Mouse (Mus musculus) left cerebral cortex, postnatal 10 days (tissue): ENCODE data around the gene Ybx3. TPM values are rescaled to one million over a fixed set of nuclear protein-coding genes. Genes with fewer than 3 reads are reported as not detected.

ENCODE experiments used
- DNase-seq, 2 experiments: peaks; one replicate each; pipeline ENCODE4 v3.0.0; 2021 to 2022; ENCODE audit warnings: low spot score in 2 of 2, mixed read lengths in 1 of 2; ENCODE audit errors: extremely low spot score in 1 of 2
- intact Hi-C: fragments of 180-260 bp; cut with DNase I; formaldehyde crosslinking; loops from one replicate; pipeline ENCODE4 v1.15.1; 2025
- total RNA-seq, 2 experiments: library from RNA; stranded (reverse); gene quantifications; 2 replicates each; pipeline ENCODE4 v1.2.3; 2021

Ybx3 gene
- total RNA-seq, 2 experiments from 2014 or later = 96.4 to 106 TPM

DNA sequence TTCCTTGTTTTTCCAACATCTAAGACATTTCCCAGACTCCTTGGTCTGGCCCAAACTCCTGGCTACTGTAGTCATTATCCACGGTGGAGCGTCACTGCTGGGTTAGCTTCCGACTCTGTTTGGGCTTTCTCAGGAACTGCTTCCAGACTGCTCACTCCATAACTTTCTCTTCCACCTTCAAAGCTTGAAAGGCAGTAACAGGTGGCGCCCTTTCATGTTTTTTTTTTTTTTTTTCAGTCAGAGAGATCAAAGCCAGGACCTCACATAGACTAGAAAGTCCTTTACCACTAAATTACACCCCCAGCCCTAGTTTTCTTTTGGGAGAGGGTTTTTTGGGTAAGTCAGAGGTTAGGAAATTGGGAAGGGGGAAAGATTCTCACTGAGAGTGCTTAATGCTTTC, 33.4 kb downstream of the Ybx3 start:
- DNase-seq = no peak
- intact Hi-C loops = loop anchor here (5.0 to 10.0 kb wide), 2 partner anchors 1530 to 1773 kb away; no protein-coding TSS in a partner anchor

DNA sequence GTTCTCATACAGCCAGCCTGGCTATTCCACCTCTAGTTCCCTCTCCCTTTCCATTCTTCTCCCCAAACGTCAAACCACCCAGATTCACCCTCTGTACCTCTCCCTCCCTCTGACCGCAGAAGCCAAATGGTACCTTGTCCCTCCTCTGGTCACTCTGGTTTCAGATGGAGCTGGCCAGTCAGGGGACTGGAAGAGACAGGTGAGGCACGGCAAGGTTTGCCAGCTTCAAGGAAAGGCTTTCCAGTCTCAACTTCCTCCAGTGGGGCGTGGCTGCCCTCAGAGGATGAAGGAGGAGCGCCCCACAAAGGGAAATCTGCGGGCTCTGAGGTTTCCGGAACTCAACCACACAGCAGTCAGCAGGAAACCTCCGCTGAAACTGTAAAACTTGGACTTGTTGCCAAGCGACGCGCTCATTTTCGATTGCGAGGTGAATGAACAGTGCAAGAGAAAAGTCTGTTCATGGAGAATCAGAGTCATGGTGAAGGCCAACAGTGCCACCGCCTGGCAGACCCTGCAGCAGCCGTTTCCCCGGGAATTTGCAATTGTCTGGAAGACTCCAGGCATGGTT, 34.8 kb downstream of the Ybx3 start, which contains the start of gene Styk1:
Gene Styk1 (minus strand): TSS at position 246 of the 568 bp plus-strand sequence.
- intact Hi-C loops = loop anchor here (5.0 to 10.0 kb wide), 2 partner anchors 1529 to 1771 kb away; no protein-coding TSS in a partner anchor
- DNase-seq = peak; percentile 83 to 85

DNA sequence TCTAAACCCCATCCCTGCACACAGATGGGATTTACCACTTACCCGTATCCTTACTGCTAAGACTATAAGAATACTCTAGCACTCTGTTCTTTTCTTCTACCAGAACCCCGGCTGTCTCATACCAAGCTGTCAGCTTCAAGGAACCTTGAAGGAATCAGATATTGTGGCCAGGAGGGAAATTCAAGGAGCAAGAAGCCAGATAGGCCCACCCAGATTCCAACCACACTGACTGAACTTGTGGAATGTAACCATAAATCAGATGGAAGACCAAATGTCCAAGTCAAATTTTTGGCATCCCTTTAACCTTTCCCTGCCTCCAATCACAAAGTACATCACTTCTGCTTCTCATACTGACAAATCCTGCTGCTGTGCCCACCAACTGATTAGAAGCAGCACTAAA, 41.2 kb downstream of the Ybx3 start:
- intact Hi-C loops = no loop called here

DNA sequence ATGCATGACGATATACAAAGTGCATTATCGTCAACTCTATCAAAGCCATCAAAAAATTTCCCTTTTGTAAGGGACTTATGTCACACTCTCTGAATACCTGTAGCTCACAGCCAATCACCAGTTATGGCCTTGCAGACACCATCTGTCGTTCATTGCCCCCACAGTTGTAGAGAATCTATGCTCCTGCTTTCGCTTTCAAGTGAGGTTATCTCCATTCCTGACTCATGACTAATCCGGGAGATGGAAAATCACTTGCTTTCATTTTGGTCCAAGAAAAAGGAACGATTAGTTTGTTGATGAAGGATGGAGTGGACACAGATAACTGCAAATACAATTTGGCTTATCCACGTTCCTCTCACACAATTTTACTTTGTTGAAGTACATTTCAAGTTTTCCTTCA, 43.9 kb downstream of the Ybx3 start:
- intact Hi-C loops = no loop called here
- DNase-seq = no peak

More for the DNA sequence above, 41.2 kb downstream of the Ybx3 start:
- no peak for DNase-seq

DNA sequence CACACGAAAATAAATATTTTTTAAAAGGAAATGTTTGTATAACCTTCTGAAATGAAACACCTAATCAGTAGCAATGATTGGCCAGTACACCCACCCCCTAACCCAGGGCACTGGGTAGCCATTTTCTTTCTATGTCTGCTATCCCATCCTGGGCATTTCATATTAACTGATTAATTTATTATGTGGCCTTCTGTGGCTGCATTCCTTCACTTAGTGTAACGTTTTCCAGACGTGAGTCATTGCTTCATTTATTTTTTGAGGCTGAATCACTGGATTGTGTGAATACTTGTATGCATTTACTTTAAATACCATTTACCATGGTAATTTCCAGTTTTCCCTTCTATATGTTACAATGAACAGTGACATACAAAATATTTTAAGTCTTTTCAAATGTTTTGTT, 48.2 kb downstream of the Ybx3 start:
- intact Hi-C loops = no loop called here
- no peak for DNase-seq

- intact Hi-C loops = no loop called here
- DNase-seq = no peak
Measured at GRCm38 (mm10) chr6:131339309-131339708, 49.0 kb downstream of the Ybx3 start.

DNA sequence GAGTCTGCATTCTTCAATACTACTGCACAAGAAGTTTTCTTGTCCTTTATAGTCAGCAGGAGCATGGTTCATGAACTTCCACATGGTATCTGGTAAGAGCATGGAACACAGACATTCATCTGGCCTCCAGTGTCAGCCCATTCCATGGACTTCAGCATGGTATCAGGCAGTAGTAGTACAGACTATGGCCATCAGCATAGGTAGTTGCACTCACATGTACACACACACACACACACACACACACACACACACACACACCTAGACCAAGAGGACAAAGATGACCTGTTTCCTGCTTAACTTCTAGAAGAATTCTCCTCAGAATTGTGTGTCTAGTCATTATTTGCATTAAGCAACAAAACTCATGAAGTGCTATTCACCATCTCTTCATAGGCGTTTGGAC, 49.5 kb downstream of the Ybx3 start:
- intact Hi-C loops = no loop called here
- no peak for DNase-seq

DNA sequence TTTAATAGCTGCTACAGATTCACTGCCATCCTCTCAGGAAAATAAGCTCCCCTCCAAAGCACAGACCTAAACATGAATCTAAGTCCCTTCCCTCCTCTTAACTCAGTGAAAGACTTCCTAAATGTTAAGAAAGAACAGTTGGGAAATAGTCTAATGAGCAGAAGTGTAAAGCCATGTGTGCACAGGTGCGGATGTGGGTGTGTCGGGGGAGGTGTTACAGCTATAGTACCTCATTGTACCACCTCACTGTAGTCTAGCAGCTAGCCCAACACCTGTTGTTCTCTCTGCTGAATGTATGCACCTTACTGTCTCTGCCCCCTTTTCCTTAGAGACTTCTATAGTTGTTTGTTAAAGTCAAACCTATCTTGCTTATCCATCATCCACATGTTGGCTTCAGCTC, 61.2 kb downstream of the Ybx3 start:
- intact Hi-C loops = no loop called here
- DNase-seq = no peak

GRCm38 (mm10) chr6:131321854-131322639, 66.2 kb downstream of the Ybx3 start:
- intact Hi-C loops = no loop called here
- no peak for DNase-seq

GRCm38 (mm10) chr6:131316155-131317101, 71.8 kb downstream of the Ybx3 start:
- intact Hi-C loops = no loop called here
- no peak for DNase-seq

Other genes starting within 250 kb of the Ybx3 start
- under 1 TPM; 0.32 to 0.41 TPM for gene Klra2, start 141.1 kb downstream of the Ybx3 start, total RNA-seq
- 10 to 100 TPM; 12.7 to 12.8 TPM for gene Magohb, start 95.2 kb downstream of the Ybx3 start, total RNA-seq
- 1 to 10 TPM; 1.6 to 2.2 TPM for gene Styk1, start 34.9 kb downstream of the Ybx3 start, total RNA-seq
- not detected for gene 5430401F13Rik, start 97.9 kb upstream of the Ybx3 start, total RNA-seq
- not detected for gene Gm6619, start 97.9 kb upstream of the Ybx3 start, total RNA-seq
- not detected for gene Tas2r130, start 242.4 kb upstream of the Ybx3 start, total RNA-seq